Mouse (Mus musculus) liver, embryonic 14.5 days (tissue): ENCODE data around the gene Ppm1e. TPM values are rescaled to one million over a fixed set of nuclear protein-coding genes. Genes with fewer than 3 reads are reported as not detected.

Experiments
- ATAC-seq: fragments of 200-750 bp; cut with Nextera tagmentation; 2 replicates; pipeline ENCODE4 v1.8.0; 2017; ENCODE audit warnings: moderate number of reproducible peaks, mild to moderate bottlenecking, moderate library complexity; ENCODE audit not compliant: insufficient read depth
- DNase-seq, 3 experiments: peaks; one replicate each; pipeline ENCODE4 v3.0.0-alpha.2; 2012 to 2013; ENCODE audit warnings: low read depth in 3 of 3, low spot score in 3 of 3
- H3K27ac ChIP-seq: fragments of 300-500 bp; sonication (generic); 2 replicates; pipeline ENCODE4 v1.5.1; 2014; ENCODE audit warnings: moderate library complexity, mild to moderate bottlenecking, control low read depth, inconsistent platforms
- H3K27me3 ChIP-seq: fragments of 300-500 bp; sonication (generic); 2 replicates; pipeline ENCODE4 v1.6.1; 2014; ENCODE audit warnings: mild to moderate bottlenecking, low read length, moderate library complexity; ENCODE audit not compliant: control insufficient read depth, insufficient read depth
- H3K36me3 ChIP-seq: fragments of 300-500 bp; sonication (generic); replicated peaks from 2 replicates; pipeline ENCODE4 v1.6.1; 2014; ENCODE audit warnings: low read depth; ENCODE audit not compliant: control insufficient read depth, insufficient read depth
- H3K4me1 ChIP-seq, 2 experiments: fragments of 200-500 bp in 1 of 2; fragments of 300-500 bp in 1 of 2; sonication (generic) in 1 of 2; replicated peaks; 2 replicates each; pipeline ENCODE4 v1.6.1; 2012 to 2014; ENCODE audit warnings: antibody characterized with exemption in 1 of 2, inconsistent platforms in 1 of 2, low read length in 1 of 2; ENCODE audit not compliant: control insufficient read depth in 2 of 2, insufficient read depth in 2 of 2
- H3K4me2 ChIP-seq: fragments of 300-500 bp; sonication (generic); 2 replicates; pipeline ENCODE4 v1.6.1; 2014; ENCODE audit warnings: low read depth, mild to moderate bottlenecking, control low read depth, moderate library complexity
- H3K4me3 ChIP-seq, 2 experiments: fragments of 200-500 bp in 1 of 2; fragments of 300-500 bp in 1 of 2; sonication (generic) in 1 of 2; 2 replicates each; pipeline ENCODE4 v1.5.1; 2012 to 2014; ENCODE audit warnings: low read depth in 2 of 2, low read length in 2 of 2, mild to moderate bottlenecking in 2 of 2, control low read depth in 1 of 2, inconsistent platforms in 1 of 2, moderate library complexity in 1 of 2; ENCODE audit not compliant: insufficient read depth in 1 of 2
- H3K9ac ChIP-seq: fragments of 300-500 bp; sonication (generic); replicated peaks from 2 replicates; pipeline ENCODE4 v1.6.1; 2014; ENCODE audit warnings: mild to moderate bottlenecking, control low read depth, moderate library complexity
- H3K9me3 ChIP-seq: fragments of 300-500 bp; sonication (generic); 2 replicates; pipeline ENCODE4 v1.6.1; 2016; ENCODE audit warnings: low read length, mixed read lengths; ENCODE audit not compliant: control insufficient read depth
- CTCF ChIP-seq: IDR thresholded peaks from 2 replicates; pipeline ENCODE4 v1.5.1; 2016; ENCODE audit warnings: antibody characterized with exemption, low read depth, control low read depth
- EP300 ChIP-seq: IDR thresholded peaks from 2 replicates; pipeline ENCODE4 v1.6.1; 2016; ENCODE audit warnings: antibody characterized with exemption, low read depth
- WGBS: fragments of 180-500 bp; shearing (Covaris S2); extraction: QIAGEN DNeasy Blood & Tissue Kit; methylation state at CpG from one replicate; pipeline ENCODE4 v1.1.7; 2014; ENCODE audit not compliant: insufficient replicate concordance; 5-methylcytosine and 5-hydroxymethylcytosine counted together
- polyA plus RNA-seq, 2 experiments: library from polyadenylated mRNA; depleted of rRNA in 1 of 2; stranded (reverse) in 1 of 2; unstranded in 1 of 2; fragments of >200 nt; fragmentation: Nextera tagmentation in 1 of 2; extraction: Ambion mirVana in 1 of 2; gene quantifications; 2 replicates each; pipeline versions ENCODE4 v1.2.1 to v1.2.3; 2012 to 2014

The Ppm1e gene
- polyA plus RNA-seq, 2 experiments: 1.7 to 2.0 TPM

- H3K27ac ChIP-seq: no peak overlapping the region
- no peaks in the 10 kb centered on the region for H3K27me3 ChIP-seq
- no peaks in the 10 kb centered on the region for H3K4me1 ChIP-seq
- H3K9me3 ChIP-seq: no peaks in the 10 kb centered on the region
- ATAC-seq (no peak), DNase-seq (no peak)
- TF ChIP-seq CTCF (no peak), EP300 (no peak)
- 78% methylated on average over 5 of the region's 5 CpGs for WGBS
- H3K4me2 ChIP-seq: no peak overlapping the region
- H3K9ac ChIP-seq: no peak overlapping the region
- H3K36me3 ChIP-seq: peaks cover 2% of the 10 kb centered on the region; the same call in 1 of the 2 replicates
- H3K4me3 ChIP-seq: no peak overlapping the region
These were observed 125.4 kb downstream of the Ppm1e start for GRCm38 (mm10) chr11:87233377-87233776.

- Histone ChIP-seq H3K36me3 (0 out of 2 replicates have a peak, but pooled peaks cover 2% of the 10 kb centered on the region), H3K4me3 (no peak overlapping the region), H3K27me3 (no peaks in the 10 kb centered on the region), H3K4me2 (no peak overlapping the region), H3K27ac (no peak overlapping the region), H3K4me1 (no peaks in the 10 kb centered on the region), H3K9ac (no peak overlapping the region), H3K9me3 (no peaks in the 10 kb centered on the region)
- 75% methylated on average over 5 of the region's 5 CpGs for WGBS
- no peak for ATAC-seq
- TF ChIP-seq EP300 (no peak), CTCF (no peak)
- DNase-seq: no peak
These were observed 131.8 kb downstream of the Ppm1e start for GRCm38 (mm10) chr11:87227056-87227455.

- DNase-seq: no peak
- Histone ChIP-seq H3K9ac (no peak overlapping the region), H3K36me3 (peaks cover 13% of the 10 kb centered on the region), H3K4me1 (no peaks in the 10 kb centered on the region), H3K27me3 (no peaks in the 10 kb centered on the region), H3K4me3 (no peak overlapping the region), H3K9me3 (no peaks in the 10 kb centered on the region), H3K27ac (no peak overlapping the region), H3K4me2 (no peak overlapping the region)
- WGBS: 77% methylated on average over 3 of the region's 3 CpGs
- ATAC-seq: no peak
- TF ChIP-seq CTCF (no peak), EP300 (no peak)
These were observed 136.1 kb downstream of the Ppm1e start for GRCm38 (mm10) chr11:87222686-87223085.

GRCm38 (mm10) chr11:87212313-87212712, 146.5 kb downstream of the Ppm1e start:
- TF ChIP-seq CTCF: no peak
- no peak for TF ChIP-seq EP300
- WGBS: 35% methylated on average over 5 of the region's 5 CpGs
- no peak overlapping the region for H3K9ac ChIP-seq
- H3K27ac ChIP-seq: no peak overlapping the region
- no peaks in the 10 kb centered on the region for H3K27me3 ChIP-seq
- peaks cover 10% of the 10 kb centered on the region for H3K36me3 ChIP-seq
- H3K4me2 ChIP-seq: no peak overlapping the region
- DNase-seq (peak in 1 of 3 experiments; percentile 10), ATAC-seq (no peak)
- no peaks in the 10 kb centered on the region for H3K9me3 ChIP-seq
- H3K4me3 ChIP-seq: no peak overlapping the region
- no peaks in the 10 kb centered on the region for H3K4me1 ChIP-seq

Other genes with a start within 250 kb of the Ppm1e start
- gene Ska2, start 249.8 kb downstream of the Ppm1e start, polyA plus RNA-seq (2012; rRNA removed): 12.9 and 18.5 TPM in 2 replicates
- 23.8 and 24.2 TPM in 2 replicates for gene Ska2, start 249.8 kb downstream of the Ppm1e start, polyA plus RNA-seq (2014; fragmentation: Nextera tagmentation; extraction: Ambion mirVana)
- 5.9 and 7.9 TPM in 2 replicates for gene Trim37, start 231.9 kb downstream of the Ppm1e start, polyA plus RNA-seq (2012; rRNA removed)
- gene Trim37, start 231.9 kb downstream of the Ppm1e start, polyA plus RNA-seq (2014; fragmentation: Nextera tagmentation; extraction: Ambion mirVana): 21.1 and 22.9 TPM in 2 replicates
- gene Rad51c, start 45.9 kb upstream of the Ppm1e start, polyA plus RNA-seq (2012; rRNA removed): 2.0 and 4.0 TPM in 2 replicates
- gene Rad51c, start 45.9 kb upstream of the Ppm1e start, polyA plus RNA-seq (2014; fragmentation: Nextera tagmentation; extraction: Ambion mirVana): 4.3 and 4.4 TPM in 2 replicates
- 0.01 and 0.06 TPM in 2 replicates for gene Tex14, start 46.0 kb upstream of the Ppm1e start, polyA plus RNA-seq (2012; rRNA removed)
- not detected in 2 replicates for gene Tex14, start 46.0 kb upstream of the Ppm1e start, polyA plus RNA-seq (2014; fragmentation: Nextera tagmentation; extraction: Ambion mirVana)
- gene Gm11492, start 207.6 kb upstream of the Ppm1e start, polyA plus RNA-seq (2012; rRNA removed): not detected in 2 replicates
- gene Gm11492, start 207.6 kb upstream of the Ppm1e start, polyA plus RNA-seq (2014; fragmentation: Nextera tagmentation; extraction: Ambion mirVana): not detected in 2 replicates
- 5.5 and 8.0 TPM in 2 replicates for gene Sept4, start 209.9 kb upstream of the Ppm1e start, polyA plus RNA-seq (2012; rRNA removed)
- gene Sept4, start 209.9 kb upstream of the Ppm1e start, polyA plus RNA-seq (2014; fragmentation: Nextera tagmentation; extraction: Ambion mirVana): 9.1 and 11.2 TPM in 2 replicates
- gene Mtmr4, start 233.1 kb upstream of the Ppm1e start, polyA plus RNA-seq (2012; rRNA removed): 5.7 and 6.5 TPM in 2 replicates
- 8.7 and 9.2 TPM in 2 replicates for gene Mtmr4, start 233.1 kb upstream of the Ppm1e start, polyA plus RNA-seq (2014; fragmentation: Nextera tagmentation; extraction: Ambion mirVana)